Mouse (Mus musculus) forebrain, postnatal 0 days (tissue): ENCODE results near the gene Fitm2. TPM values are rescaled to one million over a fixed set of nuclear protein-coding genes. Genes with fewer than 3 reads are reported as not detected.

Experiments used
- ATAC-seq: fragments of 200-750 bp; cut with Nextera tagmentation; 2 replicates; pipeline ENCODE4 v1.8.0; 2017; ENCODE audit warnings: mild to moderate bottlenecking, moderate library complexity
- DNase-seq: peaks from one replicate; pipeline ENCODE4 v3.0.0-alpha.2; 2015
- H3K27ac ChIP-seq: fragments of 300-500 bp; sonication (generic); 2 replicates; pipeline ENCODE4 v1.5.1; 2014; ENCODE audit warnings: low read depth, mild to moderate bottlenecking, antibody characterized with exemption, low read length, moderate library complexity, mixed read lengths
- H3K27me3 ChIP-seq: fragments of 300-500 bp; sonication (generic); 2 replicates; pipeline ENCODE4 v1.6.1; 2014; ENCODE audit warnings: mild to moderate bottlenecking, low read length, mixed read lengths; ENCODE audit not compliant: insufficient read depth
- H3K36me3 ChIP-seq: fragments of 300-500 bp; sonication (generic); 2 replicates; pipeline ENCODE4 v1.6.1; 2014; ENCODE audit warnings: mild to moderate bottlenecking, moderate library complexity; ENCODE audit not compliant: insufficient read depth
- H3K4me1 ChIP-seq: fragments of 300-500 bp; sonication (generic); 2 replicates; pipeline ENCODE4 v1.6.1; 2014; ENCODE audit warnings: antibody characterized with exemption; ENCODE audit not compliant: insufficient read depth
- H3K4me2 ChIP-seq: fragments of 300-500 bp; sonication (generic); 2 replicates; pipeline ENCODE4 v1.6.1; 2014; ENCODE audit warnings: low read depth, mild to moderate bottlenecking, moderate library complexity
- H3K4me3 ChIP-seq: fragments of 300-500 bp; sonication (generic); 2 replicates; pipeline ENCODE4 v1.5.1; 2014; ENCODE audit warnings: low read depth, low read length, mixed read lengths
- H3K9ac ChIP-seq: fragments of 300-500 bp; sonication (generic); 2 replicates; pipeline ENCODE4 v1.6.1; 2014; ENCODE audit warnings: mild to moderate bottlenecking
- H3K9me3 ChIP-seq: fragments of 300-500 bp; sonication (generic); 2 replicates; pipeline ENCODE4 v1.6.1; 2016; ENCODE audit warnings: low read length
- CTCF ChIP-seq: sonication (generic); IDR thresholded peaks from 2 replicates; pipeline ENCODE4 v1.5.1; 2016; ENCODE audit warnings: antibody characterized with exemption, control low read depth, low read depth
- WGBS: fragments of 180-500 bp; shearing (Covaris S2); extraction: QIAGEN DNeasy Blood & Tissue Kit; methylation state at CpG from one replicate; pipeline ENCODE4 v1.1.7; 2014; 5-methylcytosine and 5-hydroxymethylcytosine counted together
- polyA plus RNA-seq: library from polyadenylated mRNA; unstranded; fragments of >200 nt; fragmentation: Nextera tagmentation; extraction: Ambion mirVana; gene quantifications from 2 replicates; pipeline ENCODE4 v1.2.1, GENCODE M21; 2015
- total RNA-seq: library from RNA; depleted of rRNA; stranded (reverse); fragments of >200 nt; gene quantifications from 2 replicates; pipeline ENCODE4 v1.2.3, GENCODE M21; 2014

Gene Fitm2
- total and polyA plus RNA-seq, 2 experiments from 2014 or later: 11.7 to 25.8 TPM

DNA sequence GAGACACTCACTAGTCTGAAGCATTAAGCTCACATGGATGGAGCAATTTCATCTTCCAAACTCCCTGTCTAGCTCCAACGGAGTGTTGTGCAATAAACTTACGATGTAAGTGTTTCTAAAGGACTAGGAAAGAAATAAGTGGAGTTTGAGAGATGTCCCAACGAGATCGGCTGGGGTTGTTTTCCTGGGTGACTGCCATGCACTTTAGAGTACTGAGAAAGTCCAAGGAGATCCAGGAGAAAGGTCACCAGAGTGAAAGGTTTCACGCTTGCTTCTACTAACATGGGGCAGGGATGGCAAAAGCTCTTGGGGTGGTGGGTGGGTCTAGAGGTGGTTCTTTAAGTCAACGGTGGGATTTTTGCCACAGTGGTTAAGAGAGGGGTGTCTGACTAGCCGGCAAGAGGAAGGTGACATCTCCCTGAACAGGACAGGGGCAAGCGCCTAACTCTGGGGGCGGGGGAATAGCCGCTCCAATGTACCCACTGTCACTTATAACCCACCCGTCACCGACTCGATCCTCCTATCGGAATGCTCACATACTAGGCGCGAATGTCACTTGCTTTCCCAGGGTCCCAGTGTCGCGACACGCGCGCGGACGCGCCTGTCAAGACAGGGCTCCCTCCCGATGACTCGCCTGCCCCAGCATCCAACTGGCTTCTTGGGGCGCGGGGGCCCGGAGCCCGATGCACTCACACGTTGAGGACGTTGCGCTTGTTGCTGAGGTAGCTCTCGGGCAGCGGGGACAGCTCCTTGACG is 541 bp downstream of the Fitm2 start:
- Histone ChIP-seq H3K27me3 (no peaks in the 10 kb centered on the region), H3K9me3 (no peaks in the 10 kb centered on the region), H3K36me3 (peaks cover 24% of the 10 kb centered on the region), H3K9ac (peak overlapping the region; percentile 81), H3K4me1 (peaks cover 5% of the 10 kb centered on the region; the same call in 1 of the 2 replicates), H3K27ac (peak overlapping the region; percentile 71), H3K4me3 (peak overlapping the region; percentile 91), H3K4me2 (peak overlapping the region; percentile 77)
- 5% methylated on average over 36 of the region's 36 CpGs for WGBS
- DNase-seq (no peak), ATAC-seq (peak; percentile 84)
- no peak for TF ChIP-seq CTCF

GRCm38 (mm10) chr2:163471136-163471535 is 1.3 kb downstream of the Fitm2 start:
- WGBS: 56% methylated on average over 3 of the region's 3 CpGs
- H3K9me3 ChIP-seq: no peaks in the 10 kb centered on the region
- H3K27me3 ChIP-seq: no peaks in the 10 kb centered on the region
- TF ChIP-seq CTCF: no peak
- H3K4me3 ChIP-seq: no peak overlapping the region
- DNase-seq: no peak
- H3K4me1 ChIP-seq: peaks cover 5% of the 10 kb centered on the region; the same call in 1 of the 2 replicates
- H3K9ac ChIP-seq: no peak overlapping the region
- H3K27ac ChIP-seq: no peak overlapping the region
- H3K4me2 ChIP-seq: peak overlapping the region; percentile 77
- no peak for ATAC-seq
- peaks cover 28% of the 10 kb centered on the region for H3K36me3 ChIP-seq

DNA sequence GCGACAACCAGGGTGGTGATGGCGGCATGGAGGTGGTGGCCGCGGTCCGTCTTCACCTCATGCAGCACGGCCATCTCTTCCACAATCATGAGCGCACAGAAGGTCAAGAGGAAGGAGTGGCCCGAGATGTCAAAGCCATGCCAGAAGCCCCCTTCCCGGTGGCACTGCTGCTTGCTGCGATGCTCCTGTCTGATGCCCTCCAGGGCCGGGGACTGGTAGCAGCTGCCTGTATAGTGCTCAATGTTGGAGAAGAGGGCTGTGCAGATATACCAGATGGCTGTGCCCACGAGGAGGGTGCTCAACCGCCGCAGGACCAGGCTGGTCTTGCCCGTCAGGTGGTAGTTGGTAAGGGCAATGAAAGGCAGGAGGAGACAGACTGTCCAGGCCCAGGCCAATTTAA is 2.7 kb downstream of the Fitm2 start:
- WGBS: 96% methylated on average over 15 of the region's 15 CpGs
- no peak overlapping the region for H3K4me2 ChIP-seq
- no peak overlapping the region for H3K27ac ChIP-seq
- no peaks in the 10 kb centered on the region for H3K27me3 ChIP-seq
- H3K4me1 ChIP-seq: peaks cover 5% of the 10 kb centered on the region; the same call in 1 of the 2 replicates
- H3K9ac ChIP-seq: no peak overlapping the region
- H3K36me3 ChIP-seq: peaks cover 28% of the 10 kb centered on the region
- DNase-seq (no peak), ATAC-seq (no peak)
- H3K4me3 ChIP-seq: no peak overlapping the region
- TF ChIP-seq CTCF: no peak
- no peaks in the 10 kb centered on the region for H3K9me3 ChIP-seq

DNA sequence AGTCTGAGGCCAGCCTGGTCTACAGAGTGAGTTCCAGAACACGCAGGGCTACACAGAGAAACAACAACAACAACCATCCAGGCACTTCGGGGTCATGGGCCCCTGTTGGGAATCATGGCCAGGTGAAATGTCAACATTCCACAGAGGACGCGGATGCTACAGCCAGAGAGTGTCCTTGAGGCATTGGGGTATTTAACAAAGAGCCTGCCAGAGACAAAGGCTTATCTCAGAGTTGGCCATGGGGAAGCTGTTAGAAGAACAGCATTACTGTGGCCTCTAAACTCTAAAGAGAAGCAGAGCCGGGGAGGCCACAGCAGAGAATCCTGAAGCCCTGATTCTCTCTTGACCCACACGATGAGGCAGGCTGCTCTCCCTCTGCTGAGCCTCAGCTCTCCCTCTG is 3.6 kb downstream of the Fitm2 start:
- WGBS: 96% methylated on average over 6 of the region's 6 CpGs
- no peak for TF ChIP-seq CTCF
- DNase-seq: no peak
- Histone ChIP-seq H3K9me3 (no peaks in the 10 kb centered on the region), H3K4me2 (no peak overlapping the region), H3K27ac (no peak overlapping the region), H3K36me3 (peaks cover 28% of the 10 kb centered on the region), H3K27me3 (no peaks in the 10 kb centered on the region), H3K4me3 (no peak overlapping the region), H3K9ac (no peak overlapping the region), H3K4me1 (peaks cover 5% of the 10 kb centered on the region; the same call in 1 of the 2 replicates)
- ATAC-seq: no peak

GRCm38 (mm10) chr2:163467585-163467984 is 4.8 kb downstream of the Fitm2 start:
- no peak for ATAC-seq
- 93% methylated on average over 6 of the region's 6 CpGs for WGBS
- Histone ChIP-seq H3K36me3 (peaks cover 28% of the 10 kb centered on the region), H3K4me1 (peaks cover 5% of the 10 kb centered on the region; the same call in 1 of the 2 replicates), H3K27ac (no peak overlapping the region), H3K9ac (no peak overlapping the region), H3K9me3 (no peaks in the 10 kb centered on the region), H3K4me3 (no peak overlapping the region), H3K4me2 (no peak overlapping the region), H3K27me3 (no peaks in the 10 kb centered on the region)
- DNase-seq: no peak
- TF ChIP-seq CTCF: no peak

DNA sequence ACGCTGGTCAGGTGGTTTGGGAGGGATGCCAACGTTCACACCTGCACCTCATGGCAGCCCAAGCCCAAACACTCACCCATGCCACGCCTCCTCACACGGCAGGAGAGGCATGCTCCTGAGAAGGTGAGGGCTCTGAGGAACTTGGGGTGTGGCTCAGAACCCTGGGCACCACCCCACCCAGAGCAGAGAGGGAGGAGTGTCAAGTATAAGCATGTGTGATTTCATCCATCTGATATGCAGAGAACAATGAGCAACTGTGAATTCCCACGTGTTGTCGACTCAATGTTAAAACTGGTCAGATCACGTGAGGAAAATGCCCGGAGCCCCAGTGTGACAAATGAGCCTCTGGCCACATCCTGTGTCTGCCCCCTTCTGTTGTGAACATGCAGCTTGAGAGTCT is 5.7 kb downstream of the Fitm2 start:
- WGBS: 78% methylated on average over 8 of the region's 8 CpGs
- ATAC-seq: no peak

DNA sequence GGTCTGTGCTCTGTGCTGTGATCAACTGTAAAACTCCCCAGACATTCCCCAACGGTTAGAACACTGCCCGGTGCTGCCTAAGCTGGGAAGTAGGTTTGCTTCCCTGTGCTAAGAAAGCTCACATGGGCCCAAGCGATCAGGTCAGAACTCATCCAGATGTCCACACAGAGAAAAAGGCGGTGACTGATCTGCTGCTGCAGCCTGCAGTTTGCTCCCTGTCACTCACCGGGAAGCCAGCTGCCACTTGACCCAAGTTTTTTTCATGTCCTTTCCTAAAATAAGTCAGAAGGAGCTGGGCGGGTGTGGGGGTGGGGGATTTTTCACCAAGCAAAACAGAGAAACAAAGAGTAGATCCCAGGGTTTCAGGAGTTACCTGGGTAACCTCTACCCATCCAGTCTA is 7.9 kb downstream of the Fitm2 start:
- Histone ChIP-seq H3K36me3 (peaks cover 27% of the 10 kb centered on the region), H3K27ac (no peak overlapping the region), H3K4me3 (no peak overlapping the region), H3K27me3 (no peaks in the 10 kb centered on the region), H3K9ac (no peak overlapping the region), H3K4me1 (no peaks in the 10 kb centered on the region), H3K9me3 (no peaks in the 10 kb centered on the region), H3K4me2 (no peak overlapping the region)
- ATAC-seq: no peak
- DNase-seq: no peak
- WGBS: 77% methylated on average over 6 of the region's 6 CpGs
- no peak for TF ChIP-seq CTCF

More for the DNA sequence above, 5.7 kb downstream of the Fitm2 start:
- H3K4me3 ChIP-seq: no peak overlapping the region
- H3K9ac ChIP-seq: no peak overlapping the region
- H3K4me1 ChIP-seq: peaks cover 5% of the 10 kb centered on the region; the same call in 1 of the 2 replicates
- no peak for TF ChIP-seq CTCF
- H3K36me3 ChIP-seq: peaks cover 28% of the 10 kb centered on the region
- no peaks in the 10 kb centered on the region for H3K9me3 ChIP-seq
- H3K27ac ChIP-seq: no peak overlapping the region
- no peak for DNase-seq
- no peak overlapping the region for H3K4me2 ChIP-seq
- no peaks in the 10 kb centered on the region for H3K27me3 ChIP-seq
